ENCODE assay signal across 10 mouse cellular contexts in genomic region chr1:183049295-183049694, GRCm38 (mm10).
A peak's percentile ranks its signal among the peaks of the same experiment; 100 is the strongest.
DNase-seq lines count a peak whose midpoint lies in the region; ATAC-seq and TF ChIP-seq lines count a peak whose summit lies in the region.
"Had no signal": no experiment of that assay in that cellular context is flagged by ENCODE, and none has a peak within 500 bp of the region (broad histone marks: within the 10 kb centered on the region; RNA-seq: fewer than 3 reads in every experiment).

No protein-coding gene starts in this region.

- no peak for TF ChIP-seq POLR2A in limb, embryonic 14.5 days (IDR thresholded peaks at IDR 0.05; ENCODE audit: borderline replicate concordance, extremely low read depth, insufficient read depth, insufficient read length)

- no peaks in the 10 kb centered on the region for H3K36me3 ChIP-seq in hindbrain, embryonic 11.5 days (ENCODE audit: control insufficient read depth, insufficient read depth, low read length)
- no peaks in the 10 kb centered on the region for H3K36me3 ChIP-seq in hindbrain, embryonic 13.5 days
- no peaks in the 10 kb centered on the region for H3K36me3 ChIP-seq in embryonic facial prominence, embryonic 15.5 days
- no peaks in the 10 kb centered on the region for H3K36me3 ChIP-seq in limb, embryonic 14.5 days (ENCODE audit: control insufficient read depth, insufficient read depth, low read length)
- H3K36me3 ChIP-seq: embryonic facial prominence, embryonic 13.5 days; G1E; liver, embryonic 13.5 days had no signal

- 74% methylated on average over 6 of the region's 6 CpGs for WGBS in hindbrain, embryonic 11.5 days
- 73% methylated on average over 6 of the region's 6 CpGs for WGBS in hindbrain, embryonic 13.5 days
- WGBS in embryonic facial prominence, embryonic 15.5 days = 47% methylated on average over 6 of the region's 6 CpGs
- 42% methylated on average over 6 of the region's 6 CpGs for WGBS in limb, embryonic 14.5 days

- no peak overlapping the region for H3K27ac ChIP-seq in hindbrain, embryonic 11.5 days (ENCODE audit: low read depth, low read length)
- H3K27ac ChIP-seq in hindbrain, embryonic 13.5 days = no peak overlapping the region
- H3K27ac ChIP-seq in embryonic facial prominence, embryonic 15.5 days (replicated peaks) = no peak overlapping the region
- H3K27ac ChIP-seq in limb, embryonic 14.5 days (replicated peaks; ENCODE audit: low read depth, low read length) = no peak overlapping the region
- H3K27ac ChIP-seq: liver, embryonic 13.5 days had no signal

- H3K9ac ChIP-seq in hindbrain, embryonic 11.5 days (ENCODE audit: low read depth, low read length) = no peak overlapping the region
- no peak overlapping the region for H3K9ac ChIP-seq in hindbrain, embryonic 13.5 days
- no peak overlapping the region for H3K9ac ChIP-seq in embryonic facial prominence, embryonic 15.5 days
- H3K9ac ChIP-seq in limb, embryonic 14.5 days (ENCODE audit: low read depth, low read length, severe bottlenecking) = no peak overlapping the region
- H3K9ac ChIP-seq: embryonic facial prominence, embryonic 13.5 days; liver, embryonic 13.5 days had no signal

- H3K27me3 ChIP-seq in hindbrain, embryonic 11.5 days (ENCODE audit: control insufficient read depth, insufficient read depth, low read length) = no peaks in the 10 kb centered on the region
- peaks cover 24% of the 10 kb centered on the region for H3K27me3 ChIP-seq in hindbrain, embryonic 13.5 days
- H3K27me3 ChIP-seq in embryonic facial prominence, embryonic 15.5 days = no peaks in the 10 kb centered on the region
- H3K27me3 ChIP-seq in limb, embryonic 14.5 days (ENCODE audit: control insufficient read depth, insufficient read depth, low read length) = no peaks in the 10 kb centered on the region
- H3K27me3 ChIP-seq: embryonic facial prominence, embryonic 13.5 days; liver, embryonic 13.5 days had no signal

- H3K9me3 ChIP-seq in hindbrain, embryonic 11.5 days (ENCODE audit: control insufficient read depth, low read length) = no peaks in the 10 kb centered on the region
- no peaks in the 10 kb centered on the region for H3K9me3 ChIP-seq in hindbrain, embryonic 13.5 days
- H3K9me3 ChIP-seq in embryonic facial prominence, embryonic 15.5 days (replicated peaks) = no peaks in the 10 kb centered on the region
- H3K9me3 ChIP-seq in limb, embryonic 14.5 days (ENCODE audit: control insufficient read depth, low read length) = no peaks in the 10 kb centered on the region
- H3K9me3 ChIP-seq: embryonic facial prominence, embryonic 13.5 days; G1E; liver, embryonic 13.5 days had no signal

- no peak for ATAC-seq in hindbrain, embryonic 11.5 days (ENCODE audit: low FRiP score)
- ATAC-seq in hindbrain, embryonic 13.5 days (ENCODE audit: low FRiP score) = no peak
- ATAC-seq in embryonic facial prominence, embryonic 15.5 days (ENCODE audit: insufficient number of reproducible peaks, low FRiP score, low TSS enrichment, low read depth) = peak; percentile 62; the same call in 1 of the 2 replicates
- peak; percentile 71 for ATAC-seq in limb, embryonic 14.5 days (ENCODE audit: low FRiP score, low read depth)

- no peaks in the 10 kb centered on the region for H3K4me1 ChIP-seq in hindbrain, embryonic 11.5 days (replicated peaks; ENCODE audit: control insufficient read depth, insufficient read depth, low read length)
- peaks cover 30% of the 10 kb centered on the region for H3K4me1 ChIP-seq in hindbrain, embryonic 13.5 days (replicated peaks)
- peaks cover 34% of the 10 kb centered on the region for H3K4me1 ChIP-seq in embryonic facial prominence, embryonic 15.5 days
- H3K4me1 ChIP-seq in limb, embryonic 14.5 days (ENCODE audit: control insufficient read depth, insufficient read depth, low read length) = peaks cover 36% of the 10 kb centered on the region
- H3K4me1 ChIP-seq: liver, embryonic 13.5 days had no signal

- no peak overlapping the region for H3K4me3 ChIP-seq in hindbrain, embryonic 11.5 days (ENCODE audit: low read depth, low read length)
- no peak overlapping the region for H3K4me3 ChIP-seq in hindbrain, embryonic 13.5 days
- H3K4me3 ChIP-seq in embryonic facial prominence, embryonic 15.5 days (replicated peaks) = no peak overlapping the region
- H3K4me3 ChIP-seq in limb, embryonic 14.5 days (replicated peaks; ENCODE audit: low read length) = no peak overlapping the region
- H3K4me3 ChIP-seq: embryonic facial prominence, embryonic 13.5 days; liver, embryonic 13.5 days had no signal

- no peak overlapping the region for H3K4me2 ChIP-seq in hindbrain, embryonic 11.5 days (replicated peaks; ENCODE audit: low read depth, low read length)
- no peak overlapping the region for H3K4me2 ChIP-seq in hindbrain, embryonic 13.5 days
- H3K4me2 ChIP-seq in embryonic facial prominence, embryonic 15.5 days (replicated peaks) = no peak overlapping the region
- no peak overlapping the region for H3K4me2 ChIP-seq in limb, embryonic 14.5 days (replicated peaks; ENCODE audit: low read depth, low read length, severe bottlenecking)
- H3K4me2 ChIP-seq: embryonic facial prominence, embryonic 13.5 days; liver, embryonic 13.5 days had no signal

- peak; percentile 17 for DNase-seq in hindbrain, embryonic 11.5 days (ENCODE audit: low spot score)
- DNase-seq in NIH3T3 (ENCODE audit: low read depth) = peak; percentile 43
- DNase-seq in limb, embryonic 14.5 days (ENCODE audit: low spot score) = peak; percentile 86
- no peak for DNase-seq in thymus, postnatal 4 days
- DNase-seq in c-Kit-positive CD71-positive TER-119-positive erythroid progenitor cells, embryonic 14.5 days (ENCODE audit: low spot score) = no peak
- DNase-seq: liver, embryonic 13.5 days had no signal

Comparison
In these comparisons a context has a peak if more than half of its experiments do, and no peak if none do; other contexts are left out.
1. ATAC-seq: peak in embryonic facial prominence, embryonic 15.5 days (single experiment) and limb, embryonic 14.5 days (single experiment); none in hindbrain, embryonic 11.5 days (single experiment) and hindbrain, embryonic 13.5 days (single experiment).
2. DNase-seq: peak in hindbrain, embryonic 11.5 days (single experiment), NIH3T3 (single experiment) and limb, embryonic 14.5 days (single experiment); none in thymus, postnatal 4 days (single experiment) and c-Kit-positive CD71-positive TER-119-positive erythroid progenitor cells, embryonic 14.5 days (single experiment).